In the genomic region with DNA sequence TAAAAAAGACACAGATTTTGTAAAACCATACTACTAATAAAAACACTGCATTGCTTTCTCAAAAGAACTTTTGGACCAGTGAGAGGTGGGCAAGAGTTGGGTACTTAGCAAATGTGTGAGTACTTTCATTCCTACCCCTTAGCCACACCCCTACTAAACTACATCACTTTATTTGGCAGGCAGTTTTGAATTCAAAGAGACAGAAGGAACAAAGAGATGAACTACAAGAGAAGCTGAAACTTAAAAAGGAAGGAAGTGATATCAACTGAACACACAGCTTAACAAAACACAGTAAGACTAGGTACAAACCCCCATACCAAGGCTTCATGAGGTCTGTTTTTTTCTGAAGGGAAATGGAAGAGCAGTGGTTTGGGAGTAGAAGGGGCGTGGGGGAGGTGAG, we compare ENCODE assay signal across 22 mouse cellular contexts. TPM values are rescaled to one million over a fixed set of nuclear protein-coding genes. Genes with fewer than 3 reads are reported as not detected.
A peak's percentile ranks its signal among the peaks of the same experiment; 100 is the strongest.
DNase-seq lines count a peak whose midpoint lies in the region; ATAC-seq and TF ChIP-seq lines count a peak whose summit lies in the region.
"Had no signal": no experiment of that assay in that cellular context is flagged by ENCODE, and none has a peak within 500 bp of the region (broad histone marks: within the 10 kb centered on the region; RNA-seq: fewer than 3 reads in every experiment).

No protein-coding gene starts in this region.

- TF ChIP-seq CTCF in liver, adult 2 months (IDR thresholded peaks at IDR 0.05; ENCODE audit: low read depth, low read length): no peak

- H3K27me3 ChIP-seq in liver, adult 2 months (ENCODE audit: control insufficient read depth, insufficient read depth, low read length): no peaks in the 10 kb centered on the region
- H3K27me3 ChIP-seq: embryonic facial prominence, embryonic 13.5 days; forebrain, embryonic 12.5 days; hindbrain, embryonic 12.5 days had no signal

- no peak for TF ChIP-seq POLR2A in liver, adult 2 months (IDR thresholded peaks at IDR 0.05; ENCODE audit: extremely low read depth, insufficient read depth, low read length)

- H3K4me1 ChIP-seq in liver, adult 2 months (ENCODE audit: control insufficient read depth, insufficient read depth, low read length): peaks cover 7% of the 10 kb centered on the region; the same call in 1 of the 2 replicates
- H3K4me1 ChIP-seq: embryonic facial prominence, embryonic 13.5 days; forebrain, embryonic 12.5 days; heart, embryonic 10.5 days; hindbrain, embryonic 12.5 days had no signal

- peak; percentile 10 for DNase-seq in liver, adult 2 months (ENCODE audit: extremely low read depth, low read depth, low spot score)
- no peak for DNase-seq in liver
- peak; percentile 9 for DNase-seq in T-cell, adult 2 months (ENCODE audit: low spot score)
- no peak for DNase-seq in embryo, embryonic 9.5 days (ENCODE audit: extremely low spot score)
- no peak for DNase-seq in layer of hippocampus, adult 18-20 months (ENCODE audit: low spot score in 2 of 2)
- DNase-seq in spleen, postnatal 36 days (ENCODE audit: low spot score in 2 of 2): no peak
- DNase-seq: adrenal gland, postnatal 25 days; cerebellum, adult 11 months; cerebellum, adult 8-10 months; cerebellum, postnatal 14 days; gastrocnemius, postnatal 14 days; heart, postnatal 10 days; heart, postnatal 4 days had no signal

- no peaks in the 10 kb centered on the region for H3K79me2 ChIP-seq in liver, adult 2 months (ENCODE audit: control insufficient read depth, insufficient read depth, low read length)

- peak; percentile 36 for ATAC-seq in granulocyte monocyte progenitor cell, adult 5-6 weeks (replicated peaks; ENCODE audit: poor library complexity, severe bottlenecking)
- ATAC-seq in megakaryocyte progenitor cell, adult 5-6 weeks (replicated peaks; ENCODE audit: poor library complexity): peak; percentile 44
- ATAC-seq: forebrain, embryonic 16.5 days; hindbrain, embryonic 16.5 days had no signal

- H3K36me3 ChIP-seq in liver, adult 2 months (ENCODE audit: control insufficient read depth, insufficient read depth, low read length): no peaks in the 10 kb centered on the region
- H3K36me3 ChIP-seq: embryonic facial prominence, embryonic 13.5 days; forebrain, embryonic 12.5 days; G1E; heart, embryonic 10.5 days; hindbrain, embryonic 12.5 days had no signal

- no peak overlapping the region for H3K4me3 ChIP-seq in liver, adult 2 months (ENCODE audit: insufficient read depth, low read depth, low read length)
- H3K4me3 ChIP-seq: embryonic facial prominence, embryonic 13.5 days; forebrain, embryonic 12.5 days; heart, embryonic 10.5 days; hindbrain, embryonic 12.5 days had no signal

- 95% methylated on average over 1 of the region's 1 CpGs for WGBS in liver, adult 2 months

- H3K9ac ChIP-seq in liver, adult 2 months (ENCODE audit: low read depth, low read length): no peak overlapping the region
- H3K9ac ChIP-seq: embryonic facial prominence, embryonic 13.5 days; forebrain, embryonic 12.5 days; hindbrain, embryonic 12.5 days had no signal

- no peak overlapping the region for H3K27ac ChIP-seq in liver, adult 2 months (replicated peaks; ENCODE audit: insufficient read depth, low read depth, low read length)
- H3K27ac ChIP-seq: embryonic facial prominence, embryonic 13.5 days; forebrain, embryonic 12.5 days; heart, embryonic 10.5 days; hindbrain, embryonic 12.5 days had no signal

RNA-seq across cellular contexts. Expression of gene Pid1, which starts 45.4 kb away (rescaled TPM):
- total RNA-seq in liver, adult 2 months (2014; rRNA removed): 81.7 and 88.7 TPM in 2 replicates
- 48.1 and 61.2 TPM in 2 replicates for polyA plus RNA-seq in liver, adult 2 months (2012; rRNA removed)
- total RNA-seq in granulocyte monocyte progenitor cell, adult 5-6 weeks (2014; fragmentation: Nextera tagmentation): 4.1 and 5.3 TPM in 2 replicates
- total RNA-seq in granulocyte monocyte progenitor cell, adult 5-6 weeks (2017): 0.21 and 2.7 TPM in 2 replicates
- 1.1 and 1.5 TPM in 2 replicates for total RNA-seq in megakaryocyte progenitor cell, adult 5-6 weeks (2015)
- 0.96 and 1.1 TPM in 2 replicates for total RNA-seq in megakaryocyte progenitor cell, adult 5-6 weeks (2017)
- 10 to 100 TPM; 33.3 to 35.0 TPM for total RNA-seq in layer of hippocampus, adult 18-20 months (2021)
- polyA plus RNA-seq: G1E had no signal

Comparison
In these comparisons a context has a peak if more than half of its experiments do, and no peak if none do; other contexts are left out.
1. DNase-seq: peak in liver, adult 2 months (single experiment) and T-cell, adult 2 months (single experiment); none in liver (single experiment), embryo, embryonic 9.5 days (single experiment), layer of hippocampus, adult 18-20 months (0 of 2) and spleen, postnatal 36 days (0 of 2).
2. RNA of gene Pid1, which starts 45.4 kb away (total RNA-seq): 81.7 to 88.7 TPM in liver, adult 2 months and 33.3 to 35.0 TPM in layer of hippocampus, adult 18-20 months; 0.21 to 5.3 TPM in granulocyte monocyte progenitor cell, adult 5-6 weeks and 0.96 to 1.5 TPM in megakaryocyte progenitor cell, adult 5-6 weeks; every median in the first group is over 4 times any median in the second.